Mouse (Mus musculus) heart, adult 11 months (tissue): ENCODE measurements around the gene Med13l.

Experiments
- DNase-seq: peaks from one replicate; pipeline ENCODE4 v3.0.0; 2022

The Med13l gene

DNA sequence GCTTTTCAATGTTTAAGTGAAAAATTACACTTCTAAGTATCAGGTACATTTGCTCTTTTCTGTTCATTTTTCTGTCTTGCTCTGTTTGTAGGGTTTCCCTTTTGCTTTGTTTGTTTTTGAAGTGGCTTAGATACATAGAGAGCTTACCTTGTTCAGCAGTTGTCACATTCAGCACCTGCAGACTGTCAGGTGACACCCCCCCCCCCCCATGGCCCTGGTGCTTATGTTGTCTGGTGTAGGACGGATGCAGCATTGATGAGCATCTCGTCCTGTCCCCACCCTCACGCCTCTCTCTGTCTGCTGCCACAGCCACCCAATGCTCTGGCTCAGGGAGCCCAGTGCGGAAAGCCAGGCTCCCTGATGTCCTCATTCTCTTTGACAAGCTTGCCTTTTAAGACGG, 101.3 kb downstream of the Med13l start:
- DNase-seq = peak; percentile 88

DNA sequence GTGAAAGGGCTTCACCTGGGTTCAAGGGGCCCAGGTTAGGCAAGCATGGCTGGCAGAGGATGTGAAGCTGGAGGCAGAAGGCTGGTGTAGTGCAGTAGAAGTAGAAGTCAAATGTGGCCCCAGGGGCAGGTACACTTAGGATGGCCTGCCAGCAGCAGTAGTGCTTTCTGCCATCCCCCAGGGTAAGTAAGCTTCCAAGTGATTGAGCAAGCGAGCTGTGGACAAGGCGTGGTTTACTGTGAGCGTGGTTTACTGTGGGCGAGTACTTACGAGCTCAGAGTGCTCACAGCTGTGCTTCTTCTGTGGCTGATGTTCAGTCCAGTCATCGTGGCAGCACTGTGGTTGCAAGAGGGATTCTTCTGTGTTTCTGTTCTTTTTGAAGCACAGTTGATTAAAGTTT, 103.5 kb downstream of the Med13l start:
- DNase-seq = peak; percentile 98

DNA sequence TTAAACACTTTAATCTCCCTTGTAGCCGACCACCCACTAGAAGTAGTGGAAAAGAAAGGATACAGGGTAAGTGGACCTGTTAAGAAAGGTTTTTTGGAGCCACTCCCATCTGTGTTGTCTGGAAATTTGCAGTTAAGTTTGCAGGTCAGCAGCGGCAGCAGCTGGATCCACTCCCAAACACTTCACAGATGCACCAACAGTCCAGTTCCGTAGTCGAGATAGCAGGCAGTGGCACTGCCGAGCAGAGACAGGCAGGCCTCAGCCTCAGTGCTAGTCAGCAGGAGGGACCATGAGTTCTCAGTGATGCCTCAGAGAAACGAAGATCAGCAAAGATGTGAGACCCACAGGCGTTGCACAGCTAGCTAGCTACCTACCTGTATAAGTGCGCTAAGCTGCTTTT, 104.5 kb downstream of the Med13l start:
- peak; percentile 89 for DNase-seq

DNA sequence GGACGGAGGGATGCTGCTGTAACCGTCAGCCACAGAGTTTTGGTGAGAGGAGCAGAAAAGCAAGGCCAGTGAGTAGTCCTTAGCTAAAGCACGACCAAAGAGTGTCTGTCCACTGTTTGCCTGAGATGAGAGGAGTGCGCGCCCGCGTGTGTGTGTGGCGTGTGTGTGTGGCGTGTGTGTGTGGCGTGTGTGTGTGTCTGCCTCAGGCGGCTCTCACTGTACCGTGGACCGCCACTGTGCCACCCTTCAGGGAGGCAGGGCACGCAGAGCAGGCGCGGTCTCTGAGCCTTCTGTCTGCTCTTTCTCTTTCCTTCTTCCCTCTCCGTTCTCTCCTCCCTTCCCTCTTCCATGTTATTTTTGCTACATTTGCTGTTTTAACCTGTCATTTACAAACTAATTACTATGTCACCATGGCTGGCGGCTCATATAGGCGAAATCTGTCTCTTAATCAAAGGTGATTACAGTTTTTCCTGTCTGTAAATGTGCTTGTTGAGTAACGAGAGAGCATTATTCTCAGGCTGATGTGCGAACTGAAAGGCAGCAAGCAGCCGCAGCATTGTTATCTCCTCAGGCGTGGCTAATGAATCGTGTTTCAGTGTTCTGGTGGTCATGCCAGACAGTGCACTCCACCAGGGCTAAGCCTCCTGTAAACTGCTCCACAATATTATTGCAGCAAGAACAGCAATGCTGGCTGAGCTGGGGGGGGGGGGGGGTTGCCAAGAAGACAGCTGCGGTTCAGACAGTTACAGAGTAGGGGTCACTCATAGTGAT, 106.1 kb downstream of the Med13l start:
- DNase-seq = peak; percentile 88

DNA sequence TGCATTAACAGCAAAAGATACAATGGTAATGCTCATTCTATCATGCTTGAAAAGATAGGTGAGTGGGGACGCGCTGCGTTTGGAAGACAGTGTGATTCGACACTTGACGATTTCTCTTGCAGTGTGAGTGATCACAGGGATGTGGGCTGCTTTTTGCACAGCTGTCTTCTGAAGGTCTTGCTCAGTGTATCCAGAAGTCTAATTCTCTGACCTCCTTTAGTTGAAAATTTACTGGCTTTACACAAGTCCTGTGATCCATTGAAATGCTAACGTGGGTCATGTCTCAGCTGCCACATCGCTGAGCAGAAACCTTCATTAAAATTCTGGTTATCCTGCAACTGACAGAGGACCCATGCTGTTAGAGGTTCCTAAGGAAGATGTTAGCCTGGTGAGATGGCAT, 107.4 kb downstream of the Med13l start:
- no peak for DNase-seq

DNA sequence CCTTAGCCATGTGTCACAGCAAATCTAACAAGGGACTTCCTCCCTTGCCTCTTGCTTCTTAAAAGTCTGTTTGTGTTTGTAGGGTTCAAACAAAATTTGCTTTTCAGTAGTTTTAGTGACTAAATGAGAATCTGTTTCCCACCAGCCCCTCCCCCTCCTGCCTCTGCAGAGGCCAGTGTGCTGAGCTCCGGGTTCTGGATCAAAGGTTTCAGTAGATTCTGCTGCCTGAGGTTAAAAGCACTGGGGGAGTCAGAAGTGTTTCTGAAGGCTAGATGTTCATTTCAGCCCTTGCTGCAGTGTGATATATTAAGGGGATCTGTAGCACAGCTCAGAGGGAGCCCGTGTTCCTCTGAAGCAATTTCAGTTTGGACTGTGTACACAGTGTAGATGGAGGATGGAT, 108.5 kb downstream of the Med13l start:
- DNase-seq = no peak

DNA sequence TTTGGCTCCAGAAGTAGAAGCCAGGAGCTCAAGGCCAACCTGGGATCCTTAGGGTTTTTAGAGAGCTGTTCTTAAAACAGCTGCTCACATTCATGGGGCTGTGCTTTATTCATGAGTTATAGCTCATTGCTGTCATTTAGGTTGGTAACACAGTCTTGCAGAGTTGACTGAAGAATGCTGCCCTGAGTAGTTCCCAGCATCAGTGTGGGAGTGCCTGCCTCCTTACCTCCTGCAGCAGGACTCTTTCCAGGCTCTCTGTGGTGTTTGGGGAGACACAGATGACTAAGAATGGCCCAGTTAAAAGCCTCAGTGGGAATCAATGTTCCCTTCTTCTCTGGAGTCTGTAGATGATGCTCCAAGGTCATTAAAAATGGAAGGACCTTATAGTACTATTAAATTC, 111.6 kb downstream of the Med13l start:
- no peak for DNase-seq

DNA sequence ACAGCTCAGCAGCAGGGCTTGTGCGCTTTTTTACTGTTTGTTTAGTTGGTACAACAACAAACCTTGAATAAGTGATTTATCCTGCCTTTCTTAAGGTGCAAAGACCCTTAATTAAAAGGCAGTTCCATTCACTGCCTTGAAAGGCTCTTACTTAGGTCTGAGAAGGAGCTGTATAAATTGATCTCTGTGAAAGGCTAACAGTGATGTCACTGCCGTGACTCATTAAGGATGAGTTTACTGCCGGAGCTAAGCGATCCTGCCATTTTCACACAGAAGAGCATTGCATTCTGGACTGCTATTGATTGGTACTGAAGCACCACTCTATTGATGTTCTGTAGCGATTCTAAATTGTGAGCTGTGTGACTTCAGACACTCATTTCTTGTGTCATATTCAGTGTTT, 113.4 kb downstream of the Med13l start:
- no peak for DNase-seq

DNA sequence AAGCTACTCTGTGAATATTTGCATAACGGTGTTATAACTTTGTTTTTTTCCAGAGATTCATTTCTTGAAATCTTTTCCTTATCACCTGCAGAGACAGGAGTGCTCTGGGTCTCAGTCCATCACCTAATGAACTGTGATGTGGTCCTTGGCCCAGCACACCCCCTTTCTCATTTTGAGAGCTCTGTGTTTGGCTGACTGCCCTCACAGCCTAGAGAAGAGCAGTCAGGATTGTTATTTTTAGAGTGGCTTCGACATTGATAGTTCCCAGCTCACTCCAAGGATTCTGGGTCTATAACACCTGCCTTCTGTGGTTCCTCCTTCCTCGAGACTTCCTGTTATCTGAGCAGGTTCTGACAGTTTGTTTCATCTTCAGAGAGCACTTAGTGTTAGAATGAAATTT, 113.8 kb downstream of the Med13l start:
- DNase-seq = no peak

DNA sequence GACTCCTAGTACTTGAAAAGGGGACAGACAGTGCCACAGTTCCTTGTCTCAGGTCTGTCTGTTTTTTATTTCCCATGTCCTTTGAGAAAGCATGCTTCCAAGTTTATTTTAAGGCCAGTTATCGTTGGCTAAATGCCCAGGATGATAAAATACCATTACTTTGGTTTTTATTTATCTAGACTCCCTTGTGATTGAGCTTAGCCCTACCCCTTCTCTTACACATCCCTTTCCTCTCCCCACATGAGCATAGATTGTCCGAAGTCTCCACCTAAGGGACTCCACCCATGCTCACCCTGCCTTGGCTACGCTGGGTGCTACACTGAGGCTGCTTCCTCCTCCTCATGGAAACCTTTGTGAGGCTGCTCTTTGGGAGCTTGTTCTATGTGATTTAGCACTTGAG, 115.2 kb downstream of the Med13l start:
- peak; percentile 95 for DNase-seq

DNA sequence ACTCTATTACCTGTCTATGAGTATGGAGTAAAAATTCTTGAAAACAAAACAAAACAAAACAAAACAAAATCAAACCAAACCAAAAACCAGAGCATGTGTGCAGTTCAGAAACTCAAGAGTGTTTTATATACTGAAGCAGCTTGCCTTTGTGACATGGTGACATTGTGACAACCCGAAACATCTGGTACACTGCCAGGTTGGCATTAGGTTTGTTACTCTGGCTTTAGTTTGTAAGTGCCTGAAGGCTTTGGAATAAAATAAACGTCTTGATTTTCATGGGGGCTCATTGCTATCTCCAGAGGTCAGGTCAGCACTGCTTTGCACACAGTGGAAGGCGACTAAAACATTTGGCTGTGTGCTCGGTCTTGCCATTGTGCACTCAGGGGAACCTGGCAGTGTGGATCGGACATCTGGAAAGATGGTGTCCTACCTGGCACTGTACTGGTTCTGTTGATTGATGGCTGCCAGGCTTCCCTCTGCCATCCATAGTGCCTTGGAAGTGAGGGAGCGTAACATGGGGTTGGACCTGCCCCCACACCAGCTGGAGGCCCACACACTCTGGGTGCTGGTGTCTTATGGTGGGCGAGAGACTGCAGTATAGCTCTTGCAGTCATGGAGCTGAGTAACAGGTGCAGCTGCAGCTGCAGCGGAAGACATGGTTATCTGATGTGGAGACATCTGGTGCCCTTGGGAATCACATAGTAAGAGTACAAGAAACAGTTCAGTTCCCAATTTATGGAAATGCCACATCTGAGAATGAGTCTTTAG, 115.9 kb downstream of the Med13l start:
- DNase-seq = no peak

DNA sequence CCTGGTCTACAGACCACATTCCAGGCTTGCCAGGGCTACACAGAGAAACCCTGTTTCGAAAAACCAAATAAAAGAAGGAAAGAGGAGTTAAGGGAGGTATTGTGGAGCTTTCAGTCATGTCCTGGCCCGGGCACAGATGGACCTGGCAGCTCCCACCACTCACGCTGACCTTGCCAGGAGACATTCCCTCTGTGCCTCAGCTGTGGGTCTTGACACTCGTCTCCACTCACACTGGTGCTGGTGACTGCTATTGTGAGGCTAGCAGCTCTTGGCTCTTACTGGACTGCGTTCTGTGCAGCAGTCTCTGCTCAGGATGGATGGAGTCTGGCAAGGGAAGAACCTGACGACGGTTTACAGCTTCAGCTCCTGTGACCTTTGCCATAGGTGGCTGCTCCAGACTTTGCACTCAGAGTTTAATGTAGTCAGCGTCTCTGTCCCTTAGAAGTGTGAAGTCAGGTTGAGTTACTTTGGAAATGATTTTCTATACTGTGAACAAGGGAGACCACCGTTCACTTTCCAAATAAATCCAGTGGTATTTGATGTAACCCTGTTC, 118.9 kb downstream of the Med13l start:
- no peak for DNase-seq

DNA sequence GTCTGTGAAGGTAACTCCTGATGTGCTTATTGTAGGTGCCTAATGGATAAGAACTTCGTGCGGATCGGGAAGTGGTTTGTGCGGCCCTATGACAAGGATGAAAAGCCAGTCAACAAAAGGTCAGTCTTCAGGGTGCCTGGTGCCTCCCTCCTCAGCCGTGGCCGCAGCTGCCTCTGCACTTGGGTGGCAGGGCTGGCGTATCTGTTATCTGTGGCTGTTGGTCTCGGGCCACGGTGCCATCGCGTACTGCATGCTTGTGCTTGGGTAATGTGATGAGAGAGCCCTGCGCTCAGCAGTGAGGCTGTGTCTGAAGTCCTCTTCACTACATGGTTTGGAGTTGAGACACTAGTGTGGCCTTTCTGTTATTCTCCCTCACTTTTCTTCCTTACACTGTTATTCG, 120.4 kb downstream of the Med13l start:
- peak; percentile 95 for DNase-seq

DNA sequence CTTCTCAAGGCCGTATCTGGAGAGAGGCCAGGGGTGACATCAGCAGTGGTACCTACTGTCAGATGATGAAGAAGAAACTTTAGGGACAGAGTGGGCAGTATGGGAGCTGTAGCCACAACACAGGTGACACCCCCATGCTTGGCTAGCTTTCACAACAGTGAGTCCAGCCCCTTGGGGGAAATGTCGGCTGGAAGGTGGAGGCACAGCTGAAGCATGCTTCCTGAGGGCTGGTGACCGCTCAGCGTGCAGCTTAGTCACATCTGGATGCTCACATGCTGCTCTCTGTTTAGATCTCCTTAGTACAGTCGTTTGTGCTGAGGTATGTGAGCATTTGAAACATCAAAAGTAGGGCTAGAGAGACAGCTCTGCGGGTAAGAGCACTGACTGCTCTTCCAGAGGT, 121.5 kb downstream of the Med13l start:
- no peak for DNase-seq

DNA sequence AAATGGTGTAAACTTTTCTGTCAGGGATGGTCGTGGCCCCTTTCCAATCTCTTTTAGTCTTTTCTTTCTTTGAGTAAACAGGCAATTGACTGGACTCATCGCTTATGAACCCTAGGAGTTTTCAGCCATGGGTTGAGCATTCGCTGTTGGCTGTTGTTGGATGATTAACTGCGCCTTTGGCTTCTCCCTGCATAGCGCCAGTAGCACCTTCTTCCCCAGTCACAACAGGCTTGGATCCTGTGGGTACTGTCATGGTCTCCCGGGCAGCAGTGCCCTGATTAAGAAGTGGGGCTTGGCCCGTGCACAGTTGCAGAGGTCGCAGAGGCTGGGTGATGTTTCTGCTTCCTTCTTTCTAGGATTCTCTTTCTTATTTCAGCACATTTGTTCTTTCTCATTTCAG, 124.7 kb downstream of the Med13l start:
- DNase-seq = no peak

DNA sequence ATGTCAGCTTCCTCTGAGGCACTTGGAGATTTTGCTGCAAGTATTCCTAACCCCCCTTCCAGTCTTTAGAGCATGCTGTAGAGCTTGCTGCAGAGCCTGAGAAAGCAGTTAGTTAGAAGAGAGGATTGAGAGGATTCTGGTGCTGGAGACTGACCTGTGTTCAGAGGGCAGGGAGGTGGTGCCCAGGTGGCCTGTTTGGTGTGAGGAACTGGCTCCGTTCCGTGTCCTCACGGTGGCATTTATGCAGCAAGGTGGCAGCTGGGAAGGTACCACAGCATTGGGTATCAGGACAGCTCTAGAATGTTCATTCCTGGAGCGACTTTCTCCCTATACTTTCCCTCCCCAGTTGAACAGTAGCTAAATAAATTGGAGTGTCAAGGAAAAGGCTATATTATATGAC, 125.5 kb downstream of the Med13l start:
- DNase-seq = no peak

DNA sequence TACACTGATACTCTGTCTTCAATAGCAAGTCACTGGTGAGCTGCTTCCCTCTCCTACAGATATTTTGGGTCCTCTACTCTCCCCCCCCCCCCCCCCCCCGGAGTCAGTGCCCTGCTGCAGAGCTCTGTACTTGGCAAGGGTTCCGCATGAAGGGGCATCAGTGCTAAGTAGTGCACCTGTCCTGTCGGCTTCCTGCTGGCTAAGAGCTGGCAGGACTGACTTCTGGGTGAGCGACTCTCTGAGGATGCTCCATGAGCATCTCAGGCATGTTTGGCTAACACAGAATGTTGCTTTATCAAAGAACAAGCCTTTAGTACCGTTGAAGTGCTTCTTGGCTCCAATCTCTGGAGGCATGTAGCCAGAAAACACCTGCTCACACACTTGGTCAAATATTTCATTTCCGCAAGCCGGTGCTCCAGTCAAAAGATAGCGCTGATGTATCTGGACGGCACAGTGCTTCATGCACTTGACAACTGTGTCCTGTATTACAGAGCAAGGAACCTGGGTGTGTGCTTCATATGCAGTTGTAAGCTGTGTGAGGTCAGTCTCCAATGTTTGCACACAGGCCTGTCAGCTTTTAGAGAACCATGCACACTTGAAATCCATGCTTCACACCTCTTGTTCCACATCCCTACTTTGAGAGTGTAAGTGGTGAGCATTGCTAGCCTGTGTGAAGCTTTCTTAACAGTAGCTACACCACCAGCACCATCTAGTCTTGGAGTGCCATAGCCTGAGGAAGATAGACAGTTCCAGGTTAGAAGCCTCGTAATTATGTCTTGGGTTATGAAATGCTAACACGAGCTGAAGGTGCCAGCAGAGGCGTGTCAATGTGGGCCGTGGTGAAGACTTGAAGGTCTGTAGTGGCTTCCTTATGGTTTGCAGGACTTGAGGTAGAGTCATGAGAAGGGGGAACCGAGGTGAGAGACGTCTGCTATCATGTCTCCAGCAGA, 128.7 kb downstream of the Med13l start:
- no peak for DNase-seq

DNA sequence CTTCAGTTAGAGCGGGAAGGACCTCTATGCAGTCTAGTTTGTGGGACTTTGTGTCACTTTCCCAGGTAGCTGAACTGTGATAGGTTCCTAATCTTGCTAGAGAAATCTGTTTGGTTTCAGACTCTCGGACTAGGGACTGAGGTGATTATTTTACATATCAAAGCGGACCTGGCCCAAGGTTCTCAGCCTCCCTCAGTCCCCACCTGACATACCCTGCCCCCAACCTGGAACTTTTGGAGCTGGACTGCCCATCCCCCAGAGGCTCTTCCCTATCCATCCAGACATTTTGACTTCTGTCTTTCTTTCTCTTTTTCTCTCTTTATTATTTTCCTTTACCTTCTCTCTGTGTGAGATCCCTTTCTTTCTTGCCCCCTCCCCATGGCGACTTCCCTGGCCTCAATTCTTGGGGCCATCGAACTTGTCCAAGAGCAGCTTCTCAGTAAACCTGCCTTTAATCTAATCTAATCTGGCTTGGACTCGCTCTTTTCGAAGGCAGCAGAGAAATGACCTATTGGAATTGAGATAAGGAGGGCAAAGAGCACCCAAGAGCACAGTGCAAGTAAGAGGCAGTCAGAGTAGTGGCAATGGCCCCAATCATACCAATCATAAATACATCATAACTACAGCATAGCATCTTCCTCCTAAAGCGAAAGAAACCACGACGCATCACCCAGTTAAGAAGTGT, 130.7 kb downstream of the Med13l start:
- DNase-seq = no peak

DNA sequence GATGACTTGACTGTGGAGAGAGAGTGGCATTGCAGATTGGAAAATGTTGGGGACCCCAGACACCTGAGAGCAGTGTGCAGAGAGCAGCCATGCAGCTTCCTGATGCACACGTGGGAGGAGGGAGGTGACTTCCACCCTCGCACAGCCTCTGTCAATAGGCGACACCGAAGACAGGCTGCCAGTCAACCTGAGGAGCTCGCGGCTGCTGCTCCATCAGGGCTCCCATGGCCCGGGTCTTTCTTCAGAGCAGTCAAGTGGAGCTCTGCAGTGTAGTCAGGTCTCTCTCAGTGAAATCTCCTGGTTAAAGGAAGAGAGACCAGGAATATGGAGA, 131.2 kb downstream of the Med13l start:
- no peak for DNase-seq

DNA sequence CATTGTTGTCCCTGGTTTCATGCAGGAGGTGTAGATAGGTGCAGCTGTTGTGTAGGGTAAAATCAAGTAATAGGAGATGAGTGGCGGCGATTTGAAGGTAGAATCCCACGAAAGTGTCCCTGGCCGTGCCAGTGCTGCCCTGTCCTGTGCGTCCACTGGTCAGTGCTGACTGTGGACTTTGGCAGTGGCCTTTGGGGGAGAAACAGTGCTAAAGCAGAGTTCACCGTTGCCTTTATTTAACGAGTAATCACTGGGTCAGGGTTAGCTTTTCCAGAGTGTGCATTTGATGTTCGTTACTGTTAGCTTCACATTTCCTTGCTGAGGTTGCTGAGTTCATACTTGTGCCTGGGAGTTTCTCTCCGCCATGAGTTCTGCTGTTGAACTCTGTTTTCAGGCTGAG, 133.5 kb downstream of the Med13l start:
- no peak for DNase-seq

DNA sequence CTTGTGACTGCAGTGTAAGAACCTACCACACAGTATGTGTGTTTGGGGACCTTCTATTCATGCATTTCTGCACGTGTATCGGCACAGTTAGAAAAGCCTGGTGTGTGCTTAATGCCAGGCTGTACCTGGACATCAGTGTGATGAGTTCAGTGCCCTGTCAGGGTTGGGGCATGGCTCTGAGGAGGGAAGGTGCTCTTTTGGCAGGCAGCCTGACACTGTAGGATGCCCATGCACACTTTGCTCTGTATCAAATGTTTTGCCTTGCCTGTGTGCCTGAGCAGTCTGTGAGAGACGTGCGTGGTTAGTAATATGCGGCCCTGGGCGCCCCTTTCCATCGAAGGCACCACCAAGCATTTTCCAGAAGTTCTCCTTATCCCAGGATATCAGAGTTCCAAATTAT, 136.6 kb downstream of the Med13l start:
- DNase-seq = no peak

DNA sequence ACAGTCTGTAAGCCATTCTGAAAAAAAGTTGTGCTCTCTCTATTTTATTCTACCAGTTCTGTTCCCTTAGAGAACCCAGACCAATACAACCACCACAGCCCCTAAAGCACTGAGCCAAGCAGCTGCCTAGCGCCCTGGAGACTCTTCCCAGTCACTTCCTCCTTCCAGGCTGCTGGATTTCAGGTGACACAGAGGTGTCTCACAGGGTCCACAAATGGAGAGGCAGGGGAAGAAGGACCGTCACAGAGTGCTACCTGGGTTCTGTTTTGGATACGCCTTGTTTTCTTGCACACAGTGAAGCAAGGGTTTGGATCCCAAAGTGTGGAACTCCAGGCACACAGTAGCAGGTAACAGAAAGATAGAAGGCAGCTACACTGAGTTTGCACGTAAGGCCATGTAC, 140.5 kb downstream of the Med13l start:
- peak; percentile 84 for DNase-seq

DNA sequence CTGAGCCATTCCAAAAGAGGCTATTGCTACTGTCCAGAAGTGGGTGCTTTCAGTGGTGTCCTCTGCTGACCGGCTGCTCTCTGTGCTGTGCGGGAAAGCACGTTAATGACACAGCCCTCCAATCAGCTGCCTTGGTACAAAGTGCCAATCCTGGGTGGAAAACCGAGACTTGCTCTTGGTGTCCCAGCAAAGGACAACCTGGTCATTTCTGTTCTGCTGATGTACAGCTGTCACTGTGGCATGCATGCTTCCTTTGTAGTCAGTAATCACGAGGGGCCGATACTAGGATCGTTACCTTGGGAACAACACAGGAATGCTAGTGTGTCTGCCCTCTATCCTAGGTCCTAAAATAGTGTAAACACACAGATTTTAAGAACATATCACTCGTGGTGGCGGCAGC, 142.2 kb downstream of the Med13l start:
- peak; percentile 82 for DNase-seq
